Mouse (Mus musculus) intestine, postnatal 0 days (tissue): ENCODE results near the gene Dnmt3l. TPM values are rescaled to one million over a fixed set of nuclear protein-coding genes. Genes with fewer than 3 reads are reported as not detected.

Source experiments
- ATAC-seq: fragments of 200-750 bp; cut with Nextera tagmentation; 2 replicates; pipeline ENCODE4 v1.8.0; 2017; ENCODE audit warnings: mild to moderate bottlenecking, moderate TSS enrichment, moderate library complexity
- H3K27ac ChIP-seq: fragments of 300-500 bp; sonication (generic); 2 replicates; pipeline ENCODE4 v1.5.1; 2014; ENCODE audit warnings: mild to moderate bottlenecking, low read depth, low read length, moderate library complexity
- H3K27me3 ChIP-seq: fragments of 300-500 bp; sonication (generic); replicated peaks from 2 replicates; pipeline ENCODE4 v1.6.1; 2014; ENCODE audit warnings: low read length, mixed read lengths; ENCODE audit not compliant: control insufficient read depth, insufficient read depth
- H3K36me3 ChIP-seq: fragments of 300-500 bp; sonication (generic); 2 replicates; pipeline ENCODE4 v1.6.1; 2014; ENCODE audit warnings: mild to moderate bottlenecking, moderate library complexity; ENCODE audit not compliant: control insufficient read depth, insufficient read depth
- H3K4me1 ChIP-seq: fragments of 300-500 bp; sonication (generic); replicated peaks from 2 replicates; pipeline ENCODE4 v1.6.1; 2014; ENCODE audit warnings: antibody characterized with exemption, low read length, mixed read lengths; ENCODE audit not compliant: control insufficient read depth, insufficient read depth
- H3K4me2 ChIP-seq: fragments of 300-500 bp; sonication (generic); replicated peaks from 2 replicates; pipeline ENCODE4 v1.6.1; 2014; ENCODE audit warnings: low read depth, mild to moderate bottlenecking, moderate library complexity
- H3K4me3 ChIP-seq: fragments of 300-500 bp; sonication (generic); 2 replicates; pipeline ENCODE4 v1.5.1; 2014; ENCODE audit warnings: low read depth, low read length
- H3K9ac ChIP-seq: fragments of 300-500 bp; sonication (generic); 2 replicates; pipeline ENCODE4 v1.6.1; 2014; ENCODE audit warnings: mild to moderate bottlenecking, low read depth, low read length
- H3K9me3 ChIP-seq: fragments of 300-500 bp; sonication (generic); 2 replicates; pipeline ENCODE4 v1.6.1; 2016; ENCODE audit warnings: mixed run types; ENCODE audit not compliant: control insufficient read depth
- CTCF ChIP-seq: sonication (generic); IDR thresholded peaks from 2 replicates; pipeline ENCODE4 v1.5.1; 2016; ENCODE audit warnings: low read depth, mild to moderate bottlenecking, control low read depth, antibody characterized with exemption, moderate library complexity
- WGBS: fragments of 180-500 bp; shearing (Covaris S2); extraction: QIAGEN DNeasy Blood & Tissue Kit; methylation state at CpG from one replicate; pipeline ENCODE4 v1.1.7; 2014; 5-methylcytosine and 5-hydroxymethylcytosine counted together
- polyA plus RNA-seq: library from polyadenylated mRNA; unstranded; fragments of >200 nt; fragmentation: Nextera tagmentation; extraction: Ambion mirVana; gene quantifications from 2 replicates; pipeline ENCODE4 v1.2.1, GENCODE M21; 2015

The Dnmt3l gene
- polyA plus RNA-seq, 1 experiment from 2014 or later: 0.31 TPM

DNA sequence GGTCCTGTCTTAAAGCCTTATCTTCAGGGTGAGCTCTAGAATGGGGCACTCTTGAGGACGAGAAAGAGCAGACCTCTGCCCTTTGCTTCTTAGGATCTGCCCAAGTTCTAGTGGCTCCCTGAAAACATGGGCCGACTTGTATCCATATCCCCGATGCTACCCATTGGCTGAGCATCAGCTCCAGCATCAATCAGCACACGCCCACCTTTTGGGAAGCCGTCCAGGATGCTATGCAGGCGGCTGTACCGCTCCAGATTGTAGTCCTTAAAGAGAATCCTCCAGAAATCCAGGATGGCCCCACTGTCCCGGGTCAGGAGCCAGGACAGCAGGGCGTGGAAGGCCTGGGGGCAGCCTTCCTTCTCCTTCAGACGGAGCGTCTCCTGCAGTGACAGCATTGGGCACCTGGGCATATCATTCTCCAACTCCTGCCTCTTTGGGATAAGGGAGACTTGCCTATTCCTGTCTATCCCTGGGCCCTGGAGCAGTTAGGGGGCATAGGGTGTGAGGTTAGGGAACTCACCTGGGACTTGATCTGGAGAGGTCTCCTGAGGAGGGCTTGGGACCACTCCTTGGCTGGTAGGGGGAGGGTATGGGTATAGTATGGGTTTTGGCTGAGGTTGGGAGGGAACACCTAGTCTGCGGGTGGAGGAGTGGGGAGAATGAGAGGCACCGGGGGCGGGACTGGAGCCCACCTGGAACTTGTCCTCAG lies 1.1 kb downstream of the Dnmt3l start:
- Histone ChIP-seq H3K27ac (no peak overlapping the region), H3K4me2 (peak overlapping the region; percentile 60), H3K36me3 (no peaks in the 10 kb centered on the region), H3K4me1 (peaks cover 6% of the 10 kb centered on the region; the same call in 1 of the 2 replicates), H3K4me3 (peak overlapping the region; percentile 26), H3K9me3 (no peaks in the 10 kb centered on the region), H3K9ac (no peak overlapping the region), H3K27me3 (0 out of 2 replicates have a peak, but pooled peaks cover 3% of the 10 kb centered on the region)
- no peak for ATAC-seq
- 66% methylated on average over 14 of the region's 14 CpGs for WGBS
- TF ChIP-seq CTCF: no peak

DNA sequence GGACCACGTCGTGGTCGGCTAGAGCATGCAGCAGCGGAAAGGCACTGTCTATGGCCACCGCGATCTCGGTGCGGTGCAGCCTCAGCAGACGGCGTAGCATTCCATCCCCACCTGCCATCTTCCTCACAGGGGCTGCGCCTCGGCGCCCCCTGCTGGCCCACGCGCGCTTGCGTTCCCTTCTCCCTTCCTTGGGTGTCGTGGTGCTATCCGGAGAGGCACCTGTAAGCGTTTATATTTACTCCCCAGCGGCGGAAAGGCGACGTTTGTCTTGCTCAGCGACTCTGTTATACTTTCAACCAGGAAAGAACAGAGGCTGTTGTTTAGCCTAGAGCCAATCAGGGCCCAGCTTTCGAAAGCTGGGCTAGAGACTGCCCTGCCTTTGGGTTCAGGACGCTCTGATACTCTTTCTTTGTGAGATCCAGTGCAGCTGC lies 1.7 kb downstream of the Dnmt3l start, which contains the start of gene Aire:
Gene Aire (minus strand): TSS at position 205 of the 431 bp plus-strand sequence.
- Histone ChIP-seq H3K36me3 (no peaks in the 10 kb centered on the region), H3K4me3 (peak within 1 kb of the TSS; percentile 26), H3K4me2 (peak within 1 kb of the TSS; percentile 60), H3K9ac (0 out of 2 replicates have a peak within 1 kb of the TSS, but pooled peaks have one; percentile 22), H3K9me3 (no peaks in the 10 kb centered on the region), H3K27me3 (0 out of 2 replicates have a peak, but pooled peaks cover 3% of the 10 kb centered on the region), H3K4me1 (peaks cover 6% of the 10 kb centered on the region; the same call in 1 of the 2 replicates), H3K27ac (no peak within 1 kb of the TSS)
- TF ChIP-seq CTCF: peak; percentile 94
- WGBS: 2% methylated on average over 27 of the region's 27 CpGs
- peak; percentile 85 for ATAC-seq

DNA sequence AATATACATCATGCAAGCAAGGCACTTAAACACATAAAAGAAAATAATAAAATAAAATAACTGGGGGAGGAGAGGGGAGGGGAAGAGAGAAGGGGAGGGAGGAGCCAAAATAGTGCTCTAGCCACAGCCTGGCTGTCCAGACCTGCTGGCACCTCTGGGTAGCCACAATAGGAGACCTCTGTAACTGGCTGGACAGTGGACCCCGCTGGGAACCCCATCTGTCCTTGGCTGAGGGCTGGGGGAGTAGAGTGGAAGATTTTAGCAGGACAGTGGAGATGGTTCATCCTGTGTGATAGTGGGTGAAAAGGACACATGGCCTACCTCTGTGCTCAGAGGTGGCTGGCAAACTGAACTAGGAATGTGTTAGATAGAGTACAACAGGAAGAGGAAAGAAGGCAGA lies 2.8 kb downstream of the Dnmt3l start:
- no peak for TF ChIP-seq CTCF
- Histone ChIP-seq H3K9ac (no peak overlapping the region), H3K27ac (no peak overlapping the region), H3K4me2 (no peak overlapping the region), H3K4me3 (no peak overlapping the region), H3K4me1 (peaks cover 6% of the 10 kb centered on the region; the same call in 1 of the 2 replicates), H3K27me3 (0 out of 2 replicates have a peak, but pooled peaks cover 3% of the 10 kb centered on the region), H3K36me3 (no peaks in the 10 kb centered on the region), H3K9me3 (no peaks in the 10 kb centered on the region)
- 79% methylated on average over 1 of the region's 1 CpGs for WGBS
- no peak for ATAC-seq

DNA sequence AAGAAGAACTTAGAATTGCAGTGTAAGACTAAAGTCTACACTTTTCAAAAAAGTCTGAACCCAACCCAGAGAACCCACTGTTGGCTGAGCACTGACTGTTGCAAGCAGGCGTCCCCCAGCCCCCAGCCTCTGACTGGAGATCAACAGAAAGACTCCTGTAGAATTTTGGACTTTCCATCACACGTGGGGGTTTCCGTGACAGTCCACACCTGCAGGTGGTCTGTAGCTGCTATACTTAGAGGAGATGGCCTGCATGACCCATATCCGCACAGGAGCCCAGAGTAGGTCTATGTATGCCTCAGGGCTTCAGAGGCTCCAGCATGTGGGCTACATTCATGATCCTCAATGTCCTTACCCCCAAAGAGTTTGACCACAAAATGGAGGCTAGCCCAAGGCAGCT lies 4.6 kb downstream of the Dnmt3l start:
- Histone ChIP-seq H3K27me3 (no peaks in the 10 kb centered on the region), H3K4me1 (peaks cover 6% of the 10 kb centered on the region; the same call in 1 of the 2 replicates), H3K36me3 (no peaks in the 10 kb centered on the region), H3K4me2 (no peak overlapping the region), H3K27ac (no peak overlapping the region), H3K4me3 (no peak overlapping the region), H3K9ac (no peak overlapping the region), H3K9me3 (no peaks in the 10 kb centered on the region)
- WGBS: 90% methylated on average over 4 of the region's 4 CpGs
- no peak for TF ChIP-seq CTCF
- ATAC-seq: no peak

DNA sequence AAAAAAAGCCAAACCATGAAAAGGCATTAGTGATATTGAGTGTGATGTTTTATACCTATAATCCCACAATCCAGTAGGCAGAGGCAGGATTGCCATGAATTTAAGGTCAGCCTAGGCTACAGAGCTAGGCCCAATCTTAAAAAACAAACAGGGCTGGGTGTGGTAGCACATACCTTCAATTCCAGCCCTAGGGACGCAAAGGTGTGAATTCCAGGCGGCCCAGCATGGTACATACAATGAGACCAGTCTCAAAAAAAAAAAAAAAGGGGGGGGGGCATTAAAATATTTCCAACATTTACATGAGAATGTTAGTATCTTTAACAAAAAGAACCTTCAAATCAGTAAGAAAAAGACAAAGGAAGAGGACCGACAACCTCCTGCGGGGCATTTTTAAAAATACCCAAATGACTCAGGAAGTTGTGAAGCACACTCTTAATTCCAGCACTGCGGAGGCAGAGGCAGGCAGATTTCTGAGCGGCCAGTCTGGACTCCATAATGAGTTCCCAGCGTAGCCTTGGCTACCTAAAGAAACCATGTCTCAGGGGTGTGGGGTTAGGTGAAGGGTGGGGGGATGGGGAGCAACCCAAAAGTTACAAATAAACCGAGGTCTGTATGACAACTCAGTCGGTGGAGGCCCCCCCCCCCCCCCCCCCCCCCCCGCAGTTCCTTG lies 6.4 kb downstream of the Dnmt3l start:
- Histone ChIP-seq H3K27me3 (no peaks in the 10 kb centered on the region), H3K27ac (no peak overlapping the region), H3K4me1 (peaks cover 4% of the 10 kb centered on the region; the same call in 1 of the 2 replicates), H3K4me2 (no peak overlapping the region), H3K9me3 (no peaks in the 10 kb centered on the region), H3K4me3 (no peak overlapping the region), H3K9ac (no peak overlapping the region), H3K36me3 (no peaks in the 10 kb centered on the region)
- no peak for ATAC-seq
- TF ChIP-seq CTCF: no peak
- WGBS: 75% methylated on average over 9 of the region's 10 CpGs

DNA sequence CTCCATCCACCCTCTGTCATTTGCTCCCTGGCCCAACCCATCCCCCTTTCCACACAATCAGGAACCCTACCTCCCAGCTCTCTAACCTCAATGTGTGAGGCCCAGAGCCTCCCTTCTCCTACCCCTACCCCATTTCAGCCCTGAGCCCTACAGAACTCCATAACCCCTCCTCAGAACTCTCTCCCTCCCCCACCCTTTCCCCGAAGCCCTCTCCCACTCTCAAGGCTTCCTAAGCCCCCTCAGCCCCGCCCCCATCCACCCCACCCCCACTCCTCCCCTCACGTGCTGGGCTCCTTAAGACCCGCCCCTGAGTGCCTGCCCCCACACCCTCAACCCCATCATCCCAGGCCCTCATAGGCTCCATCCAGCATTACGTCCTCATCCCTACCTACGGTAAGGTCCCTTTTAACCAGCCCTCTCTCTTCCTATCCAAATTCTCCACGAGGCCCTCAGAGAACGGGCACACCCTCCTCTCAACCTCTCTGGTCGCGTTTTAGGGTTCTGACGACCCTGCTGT lies 7.8 kb downstream of the Dnmt3l start:
- Histone ChIP-seq H3K4me2 (no peak overlapping the region), H3K9ac (no peak overlapping the region), H3K9me3 (no peaks in the 10 kb centered on the region), H3K4me3 (no peak overlapping the region), H3K27ac (no peak overlapping the region), H3K4me1 (no peaks in the 10 kb centered on the region), H3K36me3 (no peaks in the 10 kb centered on the region), H3K27me3 (no peaks in the 10 kb centered on the region)
- 47% methylated on average over 11 of the region's 11 CpGs for WGBS
- no peak for ATAC-seq
- TF ChIP-seq CTCF: no peak
